Comparison of ENCODE assay signal across 8 mouse cellular contexts in genomic region chr11:32642249-32642876, GRCm38 (mm10). TPM values are rescaled to one million over a fixed set of nuclear protein-coding genes. Genes with fewer than 3 reads are reported as not detected.
DNase-seq lines count a peak whose midpoint lies in the region; ATAC-seq and TF ChIP-seq lines count a peak whose summit lies in the region.

Gene Fbxw11 (plus strand): TSS chr11:32642724.

- H3K4me3 ChIP-seq in cortical plate, adult 2 months (ENCODE audit: insufficient read depth, low read length): peak within 1 kb of the TSS; percentile 45
- H3K4me3 ChIP-seq in megakaryocyte, embryonic 14.5 days (replicated peaks): peak within 1 kb of the TSS; percentile 97

- no peaks in the 10 kb centered on the region for H3K27me3 ChIP-seq in megakaryocyte, embryonic 14.5 days (replicated peaks)

- TF ChIP-seq POLR2A in cortical plate, adult 2 months (IDR thresholded peaks at IDR 0.05; ENCODE audit: extremely low read depth, insufficient read depth, low read length): peak; percentile 97

- peak; percentile 84 to 93 for DNase-seq in gastrocnemius, adult 8-10 months (ENCODE audit: low spot score in 2 of 2)
- DNase-seq in hindlimb bud, embryonic 11.5 days (ENCODE audit: extremely low spot score, low read depth, low spot score): peak; percentile 86
- DNase-seq in left cerebral cortex, adult 8-10 months (ENCODE audit: low spot score in 2 of 2): peak; percentile 85 to 95
- DNase-seq in right cerebral cortex, postnatal 10 days (ENCODE audit: low spot score in 2 of 2): peak; percentile 98
- DNase-seq in urinary bladder, postnatal 25 days (ENCODE audit: low spot score): peak; percentile 89

- peak within 1 kb of the TSS; percentile 97 for H3K27ac ChIP-seq in cortical plate, adult 2 months (ENCODE audit: insufficient read depth, low read length)

- H3K4me1 ChIP-seq in cortical plate, adult 2 months (ENCODE audit: control insufficient read depth, insufficient read depth, low read length): peaks cover 2% of the 10 kb centered on the region; the same call in 1 of the 2 replicates
- H3K4me1 ChIP-seq in megakaryocyte, embryonic 14.5 days: peaks cover 60% of the 10 kb centered on the region

- TF ChIP-seq CTCF in cortical plate, adult 2 months (IDR thresholded peaks at IDR 0.05; ENCODE audit: extremely low read depth, insufficient read depth, low read length): no peak

- H3K9me3 ChIP-seq in megakaryocyte, embryonic 14.5 days: no peaks in the 10 kb centered on the region

- ATAC-seq in activated CD4-positive, CD25-positive, alpha-beta regulatory T cell, adult 4 months: peak; percentile 83

- peaks cover 11% of the 10 kb centered on the region for H3K36me3 ChIP-seq in megakaryocyte, embryonic 14.5 days (replicated peaks; ENCODE audit: low read length)

RNA-seq across cellular contexts. Expression of gene Fbxw11, which starts in this region (rescaled TPM):
- 10 to 100 TPM; 21.3 TPM for polyA plus RNA-seq in activated CD4-positive, CD25-positive, alpha-beta regulatory T cell, adult 4 months (2017; shearing (Covaris generic))
- polyA plus RNA-seq in cortical plate, adult 2 months (2012; rRNA removed): 78.4 and 81.5 TPM in 2 replicates
- total RNA-seq in gastrocnemius, adult 8-10 months (2022): 10 to 100 TPM; 59.8 to 72.7 (median 66.6) TPM
- 100 to 1,000 TPM; 109 to 129 (median 121) TPM for total RNA-seq in left cerebral cortex, adult 8-10 months (2022)
- polyA plus RNA-seq in megakaryocyte, embryonic 14.5 days (2012; ENCODE audit: insufficient read depth, low replicate concordance): 2.9 and 13.1 TPM in 2 replicates

Comparison
In these comparisons a context has a peak if more than half of its experiments do, and no peak if none do; other contexts are left out.
1. Peak in every context shown above with its lines: DNase-seq, ATAC-seq, H3K4me3 ChIP-seq and H3K27ac ChIP-seq.